Mouse (Mus musculus) regulatory T cell (primary cell): ENCODE data around the gene Mzf1.

Source experiments
- in situ Hi-C: fragments of 300-600 bp; cut with MboI, MseI; formaldehyde crosslinking; loops from one replicate; pipeline ENCODE4 v1.15.1; 2025; ENCODE audit warnings: high pct_unique_total_duplicates

The Mzf1 gene

GRCm38 (mm10) chr7:13006011-13006410 is 48.6 kb downstream of the Mzf1 start:
- in situ Hi-C loops: loop anchor here (5.0 kb wide), 2 partner anchors 36 to 179 kb away; no protein-coding TSS in a partner anchor

GRCm38 (mm10) chr7:13003380-13003779 is 51.2 kb downstream of the Mzf1 start:
- in situ Hi-C loops: no loop called here

DNA sequence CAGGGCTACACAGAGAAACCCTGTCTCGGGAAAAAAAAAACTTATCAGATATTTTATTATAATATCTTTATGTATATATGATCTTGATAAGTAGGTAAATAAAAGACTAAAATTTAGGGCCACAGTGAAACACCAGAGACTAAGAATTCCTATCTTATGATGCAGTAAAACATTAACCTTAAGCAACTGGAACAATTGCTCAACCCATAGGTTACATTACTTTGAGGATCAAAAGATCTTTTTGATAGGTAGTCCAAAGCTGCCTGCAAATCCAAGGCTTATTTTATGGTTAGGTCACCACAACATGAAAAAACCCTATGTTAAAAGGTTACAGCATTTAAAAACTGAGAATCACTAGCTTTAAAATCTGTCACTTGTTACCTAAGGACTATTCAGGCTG is 53.0 kb downstream of the Mzf1 start:
- in situ Hi-C loops: no loop called here

DNA sequence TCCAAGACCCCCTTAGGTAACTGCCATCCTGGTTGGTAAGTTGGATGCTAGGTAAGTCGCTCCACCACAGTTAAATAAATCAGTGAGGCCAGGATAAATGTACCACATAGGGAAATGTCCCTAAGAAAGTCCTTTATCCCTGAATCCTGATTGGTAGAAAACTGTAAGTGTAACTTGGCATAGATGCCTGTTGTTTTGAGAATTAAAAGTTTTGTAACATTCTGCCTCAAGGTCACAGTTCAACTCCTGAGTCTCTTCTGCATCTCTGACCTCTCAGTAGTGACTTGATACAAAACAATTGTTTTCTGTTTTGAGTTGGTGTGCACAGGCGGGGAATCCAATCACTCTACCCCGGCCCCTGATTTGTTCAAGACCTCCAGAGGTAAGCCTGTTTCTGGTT is 55.7 kb downstream of the Mzf1 start, which contains the start of gene Trim28:
TSS of gene Trim28 (plus strand) at position 264 of the 400 bp plus-strand sequence.
- in situ Hi-C loops: no loop called here

- in situ Hi-C loops: no loop called here
Measured at GRCm38 (mm10) chr7:12998053-12998452, 56.5 kb downstream of the Mzf1 start, which contains the start of gene Slc27a5. Gene Slc27a5 (minus strand): TSS chr7:12998192.

- in situ Hi-C loops: no loop called here
Measured at GRCm38 (mm10) chr7:12997230-12997629, 57.3 kb downstream of the Mzf1 start.

DNA sequence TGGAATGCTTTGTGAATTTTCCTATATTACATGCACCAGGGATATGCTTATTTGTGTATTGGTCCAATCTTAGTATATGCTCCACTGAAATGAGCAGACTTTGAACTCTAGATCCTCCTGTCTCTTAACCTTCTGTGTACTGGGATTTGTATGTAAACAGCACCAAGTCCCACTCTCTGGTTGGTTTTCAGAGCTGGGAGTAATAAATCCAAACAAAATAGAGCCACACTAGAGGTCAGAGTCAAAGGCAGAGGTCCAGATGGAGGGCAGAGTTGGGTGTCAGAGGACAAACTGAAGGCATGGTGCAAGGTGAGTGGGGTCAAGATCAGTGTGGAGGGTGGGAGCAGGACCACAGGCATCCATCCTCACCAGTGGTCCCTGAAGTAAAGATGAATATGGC is 58.7 kb downstream of the Mzf1 start:
- in situ Hi-C loops: no loop called here

GRCm38 (mm10) chr7:12993148-12993547 is 61.4 kb downstream of the Mzf1 start:
- in situ Hi-C loops: no loop called here
